Comparison of ENCODE assay signal across 9 mouse cellular contexts in genomic region chr5:44495092-44495491, GRCm38 (mm10).
DNase-seq lines count a peak whose midpoint lies in the region; ATAC-seq and TF ChIP-seq lines count a peak whose summit lies in the region.
"Had no signal": no experiment of that assay in that cellular context is flagged by ENCODE, and none has a peak within 500 bp of the region (broad histone marks: within the 10 kb centered on the region; RNA-seq: fewer than 3 reads in every experiment).

No protein-coding gene starts in this region.

- TF ChIP-seq POLR2A in thymus, adult 2 months (IDR thresholded peaks at IDR 0.05; ENCODE audit: control insufficient read depth, extremely low read depth, insufficient read depth, low read length, poor library complexity): no peak

- no peak for TF ChIP-seq CTCF in gastrocnemius, adult 2 months (IDR thresholded peaks at IDR 0.05)
- no peak for TF ChIP-seq CTCF in lung, postnatal 0 days (IDR thresholded peaks at IDR 0.05)
- no peak for TF ChIP-seq CTCF in thymus, adult 2 months (IDR thresholded peaks at IDR 0.05; ENCODE audit: borderline replicate concordance, control insufficient read depth, extremely low read depth, insufficient read depth, low read length, poor library complexity)

- H3K27ac ChIP-seq in embryonic facial prominence, embryonic 14.5 days (replicated peaks; ENCODE audit: low read depth, low read length): no peak overlapping the region
- no peak overlapping the region for H3K27ac ChIP-seq in embryonic facial prominence, embryonic 10.5 days (replicated peaks)
- peak overlapping the region; percentile 70 for H3K27ac ChIP-seq in gastrocnemius, adult 2 months
- no peak overlapping the region for H3K27ac ChIP-seq in lung, postnatal 0 days (ENCODE audit: low read length)
- no peak overlapping the region for H3K27ac ChIP-seq in hindbrain, embryonic 10.5 days
- no peak overlapping the region for H3K27ac ChIP-seq in thymus, adult 2 months (ENCODE audit: control insufficient read depth, insufficient read depth, low read length)

- no peaks in the 10 kb centered on the region for H3K36me3 ChIP-seq in embryonic facial prominence, embryonic 14.5 days (ENCODE audit: control insufficient read depth, insufficient read depth, low read length)
- H3K36me3 ChIP-seq in embryonic facial prominence, embryonic 10.5 days (replicated peaks): no peaks in the 10 kb centered on the region
- H3K36me3 ChIP-seq in lung, postnatal 0 days (ENCODE audit: insufficient read depth, low read length): no peaks in the 10 kb centered on the region
- no peaks in the 10 kb centered on the region for H3K36me3 ChIP-seq in hindbrain, embryonic 10.5 days
- no peaks in the 10 kb centered on the region for H3K36me3 ChIP-seq in thymus, adult 2 months (ENCODE audit: control insufficient read depth, insufficient read depth, low read length)

- intact Hi-C loops in gastrocnemius, adult 2 months (cut with DNase I): no loop called here

- no peaks in the 10 kb centered on the region for H3K27me3 ChIP-seq in embryonic facial prominence, embryonic 14.5 days (replicated peaks; ENCODE audit: control insufficient read depth, insufficient read depth, low read length)
- no peaks in the 10 kb centered on the region for H3K27me3 ChIP-seq in embryonic facial prominence, embryonic 10.5 days (replicated peaks; ENCODE audit: low read depth, poor library complexity, severe bottlenecking)
- no peaks in the 10 kb centered on the region for H3K27me3 ChIP-seq in lung, postnatal 0 days (replicated peaks; ENCODE audit: insufficient read depth, low read length)
- no peaks in the 10 kb centered on the region for H3K27me3 ChIP-seq in hindbrain, embryonic 10.5 days (ENCODE audit: insufficient read depth, poor library complexity, severe bottlenecking)
- H3K27me3 ChIP-seq in thymus, adult 2 months (ENCODE audit: control insufficient read depth, insufficient read depth, low read length): no peaks in the 10 kb centered on the region
- H3K27me3 ChIP-seq: Patski had no signal

- peak; percentile 20 for DNase-seq in embryonic facial prominence, embryonic 14.5 days (ENCODE audit: low spot score)
- DNase-seq in embryonic facial prominence, embryonic 10.5 days (ENCODE audit: low spot score): no peak
- DNase-seq in gastrocnemius, adult 2 months: peak; percentile 44
- DNase-seq in kidney, adult 18-20 months: peak; percentile 75
- DNase-seq in lung, postnatal 0 days (ENCODE audit: low spot score): peak; percentile 63
- DNase-seq in hindbrain, embryonic 10.5 days (ENCODE audit: low spot score): no peak
- DNase-seq in thymus, adult 2 months: no peak
- DNase-seq in left cerebral cortex, adult 18-20 months (ENCODE audit: low spot score in 2 of 2): no peak

- no peaks in the 10 kb centered on the region for H3K4me1 ChIP-seq in embryonic facial prominence, embryonic 14.5 days (ENCODE audit: control insufficient read depth, insufficient read depth, low read length)
- H3K4me1 ChIP-seq in embryonic facial prominence, embryonic 10.5 days: no peaks in the 10 kb centered on the region
- no peaks in the 10 kb centered on the region for H3K4me1 ChIP-seq in lung, postnatal 0 days (ENCODE audit: insufficient read depth, low read depth, low read length)
- no peaks in the 10 kb centered on the region for H3K4me1 ChIP-seq in hindbrain, embryonic 10.5 days (replicated peaks)
- no peaks in the 10 kb centered on the region for H3K4me1 ChIP-seq in thymus, adult 2 months (replicated peaks; ENCODE audit: control insufficient read depth, insufficient read depth, low read length)

- WGBS in embryonic facial prominence, embryonic 14.5 days: 77% methylated on average over 4 of the region's 4 CpGs
- 86% methylated on average over 4 of the region's 4 CpGs for WGBS in embryonic facial prominence, embryonic 10.5 days
- 48% methylated on average over 4 of the region's 4 CpGs for WGBS in lung, postnatal 0 days
- WGBS in hindbrain, embryonic 10.5 days: 90% methylated on average over 4 of the region's 4 CpGs
- 69% methylated on average over 4 of the region's 4 CpGs for WGBS in thymus, adult 2 months

- no peaks in the 10 kb centered on the region for H3K9me3 ChIP-seq in embryonic facial prominence, embryonic 14.5 days (ENCODE audit: control insufficient read depth, low read length)
- H3K9me3 ChIP-seq in embryonic facial prominence, embryonic 10.5 days: no peaks in the 10 kb centered on the region
- H3K9me3 ChIP-seq in lung, postnatal 0 days (ENCODE audit: low read length): no peaks in the 10 kb centered on the region
- no peaks in the 10 kb centered on the region for H3K9me3 ChIP-seq in hindbrain, embryonic 10.5 days

- TF ChIP-seq EP300 in lung, postnatal 0 days (IDR thresholded peaks at IDR 0.05): peak; percentile 58; the same call in 1 of the 2 replicates

- no peak for ATAC-seq in embryonic facial prominence, embryonic 14.5 days (ENCODE audit: low read depth)
- peak; percentile 59 for ATAC-seq in lung, postnatal 0 days
- ATAC-seq: Patski had no signal

- H3K4me2 ChIP-seq in embryonic facial prominence, embryonic 14.5 days (ENCODE audit: low read depth, low read length): no peak overlapping the region
- no peak overlapping the region for H3K4me2 ChIP-seq in lung, postnatal 0 days (replicated peaks; ENCODE audit: low read depth, low read length)

- H3K9ac ChIP-seq in embryonic facial prominence, embryonic 14.5 days (ENCODE audit: low read depth, low read length): no peak overlapping the region
- no peak overlapping the region for H3K9ac ChIP-seq in lung, postnatal 0 days (replicated peaks; ENCODE audit: low read depth)

- no peak overlapping the region for H3K4me3 ChIP-seq in embryonic facial prominence, embryonic 14.5 days (ENCODE audit: low read depth, low read length)
- H3K4me3 ChIP-seq in embryonic facial prominence, embryonic 10.5 days: no peak overlapping the region
- H3K4me3 ChIP-seq in gastrocnemius, adult 2 months: peak overlapping the region; percentile 40
- no peak overlapping the region for H3K4me3 ChIP-seq in lung, postnatal 0 days (ENCODE audit: low read depth, low read length)
- H3K4me3 ChIP-seq in hindbrain, embryonic 10.5 days: no peak overlapping the region
- no peak overlapping the region for H3K4me3 ChIP-seq in thymus, adult 2 months (ENCODE audit: control insufficient read depth, insufficient read depth, low read length)

Comparison
In these comparisons a context has a peak if more than half of its experiments do, and no peak if none do; other contexts are left out.
1. DNase-seq: peak in embryonic facial prominence, embryonic 14.5 days (single experiment), gastrocnemius, adult 2 months (single experiment), kidney, adult 18-20 months (single experiment) and lung, postnatal 0 days (single experiment); none in embryonic facial prominence, embryonic 10.5 days (single experiment), hindbrain, embryonic 10.5 days (single experiment), thymus, adult 2 months (single experiment) and left cerebral cortex, adult 18-20 months (0 of 2).